Mouse (Mus musculus): ENCODE data around the gene Taar5.

Taar5 gene

DNA sequence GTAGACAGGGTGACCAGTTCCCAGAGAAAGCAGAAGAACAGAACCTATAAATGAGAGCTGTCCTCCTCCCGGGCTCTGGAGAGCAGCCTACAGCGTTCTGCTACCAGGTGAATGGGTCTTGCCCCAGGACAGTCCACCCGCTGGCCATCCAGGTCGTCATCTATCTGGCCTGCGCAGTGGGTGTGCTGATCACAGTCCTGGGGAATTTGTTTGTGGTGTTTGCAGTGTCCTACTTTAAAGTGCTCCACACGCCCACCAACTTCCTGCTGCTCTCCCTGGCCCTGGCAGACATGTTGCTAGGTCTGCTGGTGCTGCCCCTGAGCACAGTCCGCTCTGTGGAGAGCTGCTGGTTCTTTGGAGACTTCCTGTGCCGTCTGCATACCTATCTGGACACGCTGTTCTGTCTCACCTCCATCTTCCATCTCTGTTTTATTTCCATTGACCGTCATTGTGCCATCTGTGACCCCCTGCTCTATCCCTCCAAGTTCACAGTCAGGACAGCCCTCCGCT, at the start of gene Taar5:
Taar5 (plus strand) TSS at position 51 of the 510 bp plus-strand sequence.
- DNase-seq: no peak

DNA sequence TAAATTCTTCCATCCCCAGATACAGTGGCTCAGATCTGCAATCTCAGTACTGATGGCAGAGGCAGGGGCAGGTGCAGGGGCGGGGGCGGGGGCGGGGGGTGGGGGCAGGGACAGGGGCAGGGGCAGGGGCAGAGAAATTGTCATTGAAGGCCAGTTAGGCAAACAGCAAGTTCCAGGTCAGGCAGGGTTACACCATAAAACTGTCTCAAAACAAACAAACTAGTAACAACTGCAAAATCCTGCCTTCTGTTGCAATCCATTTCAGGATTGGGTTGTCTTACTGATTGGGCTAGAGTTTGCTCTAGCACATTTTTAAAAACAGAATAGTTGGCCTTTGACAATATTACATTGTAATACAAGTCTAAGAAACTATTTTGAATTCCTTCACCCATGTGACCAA, 48.0 kb upstream of the Taar5 start:
- DNase-seq: no peak

DNA sequence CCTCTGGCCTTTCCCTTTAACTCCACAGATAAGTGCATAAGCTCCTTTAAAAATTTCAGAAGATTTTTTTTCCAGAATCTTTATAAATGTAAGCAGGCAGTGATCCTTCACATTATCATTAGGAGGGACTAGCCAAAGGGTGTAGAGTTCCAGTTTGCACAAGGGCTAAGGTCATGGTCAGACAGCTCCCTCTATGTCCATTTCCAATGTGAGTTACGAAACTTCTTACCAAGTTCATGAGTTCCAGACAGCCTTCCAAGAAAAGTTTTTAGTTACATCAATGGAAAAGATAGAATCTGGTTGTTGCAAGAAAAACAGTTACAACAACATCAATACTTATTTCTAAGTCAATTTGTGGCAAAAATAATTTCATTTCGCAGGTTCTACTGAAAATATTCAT, 46.6 kb upstream of the Taar5 start:
- DNase-seq: no peak

DNA sequence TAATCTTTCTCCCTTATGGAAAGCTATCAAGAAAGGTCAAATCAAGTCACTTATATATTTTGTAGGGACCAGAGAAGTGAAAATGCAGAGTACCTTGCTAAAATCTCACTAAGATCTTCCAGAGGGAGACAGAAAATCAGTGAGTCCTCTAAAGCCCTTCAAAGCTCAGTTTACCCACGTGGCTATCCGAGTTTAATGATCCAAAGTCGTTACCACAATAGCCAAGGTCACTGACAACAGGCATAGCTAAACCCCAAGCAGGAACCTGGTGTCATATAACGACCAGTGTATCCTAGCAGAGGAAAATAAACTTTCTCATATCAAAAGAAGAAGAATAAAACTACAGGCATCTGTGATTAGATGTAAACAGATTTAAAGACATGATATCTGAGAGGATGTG, 32.9 kb upstream of the Taar5 start:
- DNase-seq: no peak

DNA sequence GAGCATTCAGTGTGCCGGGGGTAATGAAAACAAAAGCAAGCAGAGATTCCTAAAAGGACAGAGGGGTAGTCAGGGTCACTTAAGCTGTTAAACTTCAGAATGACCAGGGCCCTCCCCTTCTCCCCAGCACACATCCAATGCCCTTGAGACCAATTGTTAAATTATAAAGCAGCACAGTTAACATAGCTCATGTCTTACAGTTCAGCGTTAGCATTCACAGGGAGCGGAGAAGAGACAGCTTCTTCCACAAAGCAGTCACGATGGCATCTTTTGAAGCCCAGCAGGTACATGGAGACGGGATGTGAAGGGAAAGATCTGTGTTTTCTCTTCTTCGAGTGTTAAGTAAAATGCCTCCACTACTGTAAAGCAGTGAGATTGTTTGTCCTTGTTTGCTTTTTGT, 32.2 kb upstream of the Taar5 start, which contains the start of gene Taar2:
Taar2 (plus strand) TSS at position 261 of the 400 bp plus-strand sequence.
- no peak for DNase-seq

DNA sequence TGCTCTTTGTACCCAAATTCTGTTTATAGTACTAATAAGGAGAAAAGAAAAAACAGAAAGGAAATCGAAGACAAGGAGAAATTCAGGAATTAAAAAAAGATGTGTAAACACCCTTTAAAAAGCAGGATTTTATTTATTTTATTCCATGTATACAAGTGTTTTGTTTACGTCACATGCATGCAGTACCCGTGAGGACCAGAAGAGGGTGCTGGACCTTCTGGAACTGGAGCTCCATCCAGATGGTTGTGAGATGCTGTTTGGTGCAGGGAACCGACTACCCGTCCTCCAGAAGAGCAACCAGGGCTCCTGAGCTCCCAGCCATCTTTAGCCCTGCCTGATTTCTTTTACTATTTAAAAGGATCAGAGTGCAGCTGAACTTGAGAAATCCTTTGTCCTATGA, 28.0 kb upstream of the Taar5 start:
- DNase-seq: no peak

DNA sequence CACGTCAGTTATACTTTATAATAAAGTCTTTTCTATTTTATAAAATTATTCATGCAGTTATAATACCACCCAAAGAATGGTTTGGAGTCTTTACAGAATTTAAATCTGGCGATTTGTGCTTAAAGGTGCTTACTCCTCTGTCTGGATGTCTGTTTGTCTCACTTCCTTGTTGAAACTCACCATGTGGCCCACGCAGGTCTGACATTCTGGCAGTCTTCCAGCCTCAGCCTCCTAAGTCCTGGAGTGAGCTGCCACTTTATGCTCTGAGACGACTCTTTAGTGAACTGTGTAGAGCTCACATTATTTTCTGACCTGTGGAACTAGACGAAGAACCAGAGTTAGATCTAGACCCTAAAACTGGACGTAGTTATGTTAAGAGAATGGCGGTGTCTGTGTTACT, 22.5 kb upstream of the Taar5 start:
- no peak for DNase-seq

DNA sequence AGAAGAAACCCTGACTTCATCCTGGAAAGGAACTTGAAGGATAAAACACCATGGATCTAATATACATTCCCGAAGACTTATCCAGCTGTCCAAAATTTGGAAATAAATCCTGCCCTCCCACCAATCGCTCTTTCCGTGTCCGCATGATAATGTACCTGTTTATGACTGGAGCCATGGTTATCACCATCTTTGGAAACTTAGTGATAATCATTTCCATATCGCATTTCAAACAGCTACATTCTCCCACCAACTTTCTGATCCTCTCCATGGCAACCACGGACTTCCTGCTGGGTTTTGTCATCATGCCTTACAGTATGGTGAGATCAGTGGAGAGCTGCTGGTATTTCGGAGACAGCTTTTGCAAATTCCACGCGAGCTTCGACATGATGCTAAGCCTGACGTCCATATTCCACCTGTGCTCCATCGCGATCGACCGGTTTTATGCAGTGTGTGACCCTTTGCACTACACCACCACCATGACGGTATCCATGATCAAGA, 20.9 kb upstream of the Taar5 start, which contains the start of gene Taar3:
Taar3 (plus strand) TSS at position 51 of the 498 bp plus-strand sequence.
- DNase-seq: no peak

DNA sequence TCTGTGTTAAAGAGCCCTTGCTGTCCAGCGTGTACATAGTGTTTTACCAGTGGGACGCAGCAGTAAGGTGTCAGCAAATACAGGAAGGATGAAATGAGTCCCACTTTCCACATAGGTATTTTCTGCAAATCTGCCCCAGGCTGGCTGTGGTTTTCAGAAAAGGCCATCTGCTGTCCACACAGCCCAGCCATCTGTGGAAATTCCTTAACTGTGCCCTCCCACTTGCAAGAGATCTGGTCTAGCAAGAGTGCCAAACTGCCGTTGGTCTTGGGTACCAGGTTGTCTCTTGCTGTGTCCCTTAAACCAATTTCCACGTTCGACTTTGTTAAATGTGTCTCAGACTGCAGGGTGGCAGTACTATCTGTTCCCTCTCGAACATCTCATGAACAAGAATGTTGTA, 18.8 kb upstream of the Taar5 start:
- no peak for DNase-seq

DNA sequence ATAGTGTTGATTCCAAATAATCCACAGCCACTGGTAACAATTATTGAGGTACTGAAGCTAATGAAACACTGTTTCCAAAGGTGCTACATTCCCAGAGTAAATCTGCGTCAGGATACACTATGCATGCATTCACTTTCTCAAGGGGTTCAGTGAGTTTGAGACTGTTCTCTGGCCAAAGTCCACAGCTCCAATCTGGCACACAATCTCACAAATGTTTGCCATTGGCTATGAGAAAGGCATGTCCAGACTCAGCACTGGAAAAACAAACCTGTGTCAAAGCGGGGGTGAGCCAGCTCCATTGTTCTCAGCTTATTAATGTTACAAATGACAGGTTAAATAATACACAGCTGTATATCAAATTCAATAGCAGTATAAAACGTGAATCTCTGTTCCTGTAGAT, 11.4 kb upstream of the Taar5 start:
- peak; percentile 65 for DNase-seq

DNA sequence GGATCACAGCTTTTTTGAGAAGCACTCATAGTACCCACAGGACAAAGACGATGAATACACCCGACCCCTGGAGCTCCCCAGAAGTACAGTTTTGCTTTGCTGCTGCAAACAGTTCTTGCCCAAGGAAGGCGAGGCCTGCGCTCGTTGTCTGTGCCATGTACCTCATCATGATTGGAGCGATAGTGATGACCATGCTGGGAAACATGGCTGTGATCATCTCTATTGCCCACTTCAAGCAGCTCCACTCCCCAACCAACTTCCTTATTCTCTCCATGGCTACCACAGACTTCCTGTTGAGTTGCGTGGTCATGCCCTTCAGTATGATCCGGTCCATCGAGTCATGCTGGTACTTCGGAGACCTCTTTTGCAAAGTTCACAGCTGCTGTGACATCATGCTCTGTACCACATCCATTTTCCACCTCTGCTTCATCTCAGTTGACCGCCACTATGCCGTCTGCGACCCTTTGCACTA, 10.0 kb upstream of the Taar5 start, which contains the start of gene Taar4:
Taar4 (plus strand) TSS at position 51 of the 472 bp plus-strand sequence.
- no peak for DNase-seq

DNA sequence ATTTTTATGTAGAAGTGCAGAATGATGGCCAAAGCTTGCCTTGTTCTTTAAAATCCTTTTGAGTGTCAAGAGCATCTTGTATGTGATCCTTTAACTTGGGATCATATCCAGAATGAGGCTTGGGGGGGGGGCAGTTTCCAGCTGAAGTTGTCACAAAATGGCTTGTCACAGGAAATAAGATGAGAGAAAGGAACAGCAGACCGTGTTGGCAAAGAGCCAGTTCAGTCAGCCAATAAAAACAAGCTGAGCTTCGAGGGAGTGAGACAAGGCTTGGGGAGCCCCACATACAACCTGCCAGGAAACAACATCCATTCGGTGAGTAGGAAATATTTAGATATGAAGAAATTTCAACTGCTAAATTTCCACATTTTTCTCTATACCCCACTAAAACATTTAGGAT, 7.1 kb upstream of the Taar5 start:
- DNase-seq: peak; percentile 25

DNA sequence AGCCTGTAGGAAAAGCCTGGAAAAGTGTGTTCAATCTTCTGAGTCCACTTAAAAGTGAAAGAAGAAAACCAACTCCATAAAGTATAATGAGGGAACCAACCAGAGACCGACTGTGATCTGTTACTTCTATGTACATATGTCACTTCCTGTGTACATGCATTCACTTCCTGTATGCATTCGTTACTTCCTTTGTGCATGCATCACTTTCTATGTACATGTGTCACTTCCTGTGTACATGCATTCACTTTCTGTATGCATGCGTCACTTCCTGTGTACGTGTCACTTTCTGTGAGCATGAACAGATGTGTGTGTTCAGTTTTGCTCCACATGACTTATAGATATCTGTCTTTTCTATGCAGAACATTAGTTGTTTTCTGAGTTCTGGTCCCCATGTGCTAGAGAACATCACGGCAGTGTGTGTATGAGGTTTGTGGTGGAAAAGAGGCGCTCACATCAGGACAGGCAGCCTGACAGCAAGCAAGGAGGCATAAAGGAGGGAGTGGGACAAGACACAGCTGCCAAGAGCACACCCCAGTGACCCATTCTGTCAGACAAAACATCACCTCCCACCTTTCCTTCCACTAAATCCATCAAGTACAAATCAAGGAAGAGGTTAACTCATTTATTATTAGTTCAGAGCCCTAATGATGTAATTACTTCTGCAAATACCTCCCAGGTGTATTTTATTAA, 5.4 kb upstream of the Taar5 start:
- no peak for DNase-seq

DNA sequence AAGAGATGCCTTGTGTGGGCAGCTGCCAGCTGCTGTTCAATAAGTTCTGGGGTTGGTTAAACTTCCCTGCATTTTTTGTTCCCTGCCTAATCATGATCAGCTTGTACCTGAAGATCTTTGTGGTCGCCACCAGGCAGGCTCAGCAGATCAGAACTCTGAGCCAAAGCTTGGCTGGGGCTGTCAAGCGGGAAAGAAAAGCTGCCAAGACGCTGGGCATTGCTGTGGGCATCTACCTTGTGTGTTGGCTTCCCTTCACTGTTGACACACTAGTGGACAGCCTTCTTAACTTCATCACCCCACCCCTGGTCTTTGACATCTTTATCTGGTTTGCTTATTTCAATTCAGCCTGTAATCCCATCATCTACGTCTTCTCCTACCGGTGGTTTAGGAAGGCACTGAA, 750 bp downstream of the Taar5 start:
- DNase-seq: no peak

DNA sequence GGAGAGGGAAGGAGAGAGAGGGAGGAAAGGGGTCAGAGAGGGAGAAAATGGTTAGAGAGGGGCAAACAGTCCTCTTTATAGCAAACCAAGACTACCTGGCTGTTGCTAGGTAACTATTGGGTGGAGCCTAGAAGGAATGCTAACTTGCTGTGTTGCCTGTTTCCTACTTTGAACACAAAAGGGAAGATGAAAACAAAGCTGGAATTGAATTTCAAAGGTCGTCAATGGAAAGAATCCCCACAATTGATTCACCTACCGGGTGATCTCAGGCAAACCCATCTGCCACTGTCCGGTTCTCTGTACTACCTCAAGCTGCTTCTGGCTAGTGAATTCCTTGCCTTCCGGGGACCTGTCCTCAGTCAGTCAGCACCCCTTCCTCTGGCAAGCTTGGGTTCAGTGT, 7.5 kb downstream of the Taar5 start:
- no peak for DNase-seq

DNA sequence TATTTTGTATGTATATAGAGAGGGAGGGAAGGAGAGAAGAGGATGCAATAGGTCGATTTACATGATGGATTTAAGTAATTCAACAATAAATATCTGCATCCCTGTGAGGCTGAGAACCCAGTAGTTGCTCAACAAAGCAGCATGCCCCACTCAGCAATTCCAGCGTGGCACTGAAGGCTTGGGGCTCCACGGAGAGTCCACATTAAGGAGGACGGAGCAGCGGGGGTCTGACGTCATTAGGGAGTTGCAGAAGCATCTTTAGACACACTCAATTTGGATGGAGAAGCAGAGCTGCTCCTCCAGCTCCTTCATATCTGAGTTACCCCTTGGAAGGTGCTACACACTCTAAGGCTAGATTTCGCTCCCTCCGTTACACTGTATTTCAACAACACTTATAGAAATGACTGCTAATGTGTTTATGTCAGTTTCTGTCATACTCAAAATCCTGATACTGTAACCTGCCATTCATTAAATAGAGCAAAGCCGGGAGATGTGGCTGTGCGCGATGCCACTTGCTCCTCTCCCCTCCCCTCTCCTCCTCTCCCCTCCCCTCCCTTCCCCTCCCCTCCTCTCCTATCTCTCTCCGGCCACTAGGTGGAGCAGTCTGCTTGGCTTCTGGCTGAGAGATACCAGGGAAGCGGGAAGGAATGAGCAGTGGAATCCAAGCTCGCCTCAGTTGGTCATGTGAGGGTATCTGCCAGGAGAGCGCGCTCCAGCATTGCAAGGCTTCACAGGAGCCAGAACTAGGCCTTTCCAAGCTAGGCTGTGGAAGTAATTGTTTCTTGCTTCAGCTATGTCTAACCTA, 8.6 kb downstream of the Taar5 start:
- DNase-seq: peak; percentile 83

DNA sequence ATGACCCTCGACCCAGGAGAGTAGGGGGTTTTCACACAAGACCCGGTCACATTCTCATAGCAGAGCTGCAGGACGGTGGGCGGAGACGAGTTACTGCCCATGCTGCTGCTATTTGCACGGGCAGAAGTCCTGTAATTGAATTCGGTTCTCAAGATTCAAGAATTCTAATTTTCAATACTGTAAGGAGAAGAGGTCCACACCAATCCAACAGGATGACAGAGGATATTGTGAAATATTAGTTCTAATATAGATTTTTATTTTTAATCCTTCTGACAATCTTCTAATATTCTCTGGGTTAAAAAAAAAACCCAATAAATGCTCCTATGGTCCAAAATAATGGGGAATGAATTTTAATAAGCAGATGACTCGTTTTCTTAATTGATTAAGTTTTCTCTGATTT, 15.0 kb downstream of the Taar5 start, which contains the start of gene Taar6:
Taar6 (minus strand) TSS at position 101 of the 400 bp plus-strand sequence.
- DNase-seq: no peak

DNA sequence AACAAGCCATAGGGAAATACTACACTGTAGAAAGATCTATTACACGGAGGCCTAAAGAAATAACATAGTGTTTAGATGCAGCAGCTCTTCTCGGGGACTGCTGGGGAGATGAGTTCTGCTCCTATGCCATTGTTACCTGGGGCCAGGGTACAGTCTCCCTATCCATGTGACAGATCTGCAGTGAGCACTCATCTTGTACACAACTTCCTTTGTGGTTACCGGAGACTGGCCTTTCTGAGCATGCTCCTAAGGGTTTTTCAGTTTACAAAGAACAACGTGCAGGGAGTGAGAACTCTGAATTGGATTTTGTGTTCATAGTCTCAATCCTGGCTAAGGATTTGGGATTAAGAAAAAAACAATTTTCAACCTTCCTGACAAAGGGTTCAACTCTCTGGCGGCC, 15.9 kb downstream of the Taar5 start:
- DNase-seq: no peak

DNA sequence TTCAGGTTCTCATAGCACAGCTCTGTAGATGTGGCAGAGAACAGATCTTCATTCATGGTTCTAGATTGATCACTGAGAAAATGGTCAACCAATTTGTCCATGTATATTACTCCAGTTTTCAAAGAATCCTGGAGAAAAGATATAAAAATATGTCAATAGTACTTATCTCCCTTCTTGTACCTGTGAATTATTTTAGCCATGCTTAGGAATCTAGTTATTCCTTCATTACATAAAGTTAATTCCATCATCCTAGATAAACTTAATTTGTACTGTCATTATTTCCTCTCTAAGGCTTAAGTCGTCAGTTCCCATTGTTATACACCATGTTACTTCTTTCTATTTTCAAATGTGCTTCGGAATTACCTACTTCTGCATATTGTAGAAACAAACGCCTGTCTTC, 22.9 kb downstream of the Taar5 start, which contains the start of gene Taar7a:
Taar7a (minus strand) TSS at position 101 of the 400 bp plus-strand sequence.
- DNase-seq: no peak

DNA sequence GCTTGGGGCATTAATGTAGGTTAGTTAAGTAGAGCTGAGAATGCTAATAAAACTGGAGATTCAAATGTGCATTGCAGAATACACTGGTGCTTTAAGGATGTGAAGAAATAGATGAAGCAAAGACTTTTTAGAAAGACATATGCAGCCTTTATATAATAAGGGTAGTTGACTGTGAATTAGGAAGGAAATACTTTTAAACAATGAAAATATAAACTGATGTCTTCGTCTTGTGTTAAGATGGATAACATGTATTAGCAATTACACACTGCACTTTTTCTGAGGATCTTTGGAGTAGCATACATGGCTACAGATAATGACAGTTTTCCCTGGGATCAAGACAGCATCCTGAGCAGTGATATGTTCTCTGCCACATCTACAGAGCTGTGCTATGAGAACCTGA, 29.1 kb downstream of the Taar5 start, which contains the start of gene Taar7b:
Taar7b (plus strand) TSS at position 301 of the 400 bp plus-strand sequence.
- DNase-seq: no peak

DNA sequence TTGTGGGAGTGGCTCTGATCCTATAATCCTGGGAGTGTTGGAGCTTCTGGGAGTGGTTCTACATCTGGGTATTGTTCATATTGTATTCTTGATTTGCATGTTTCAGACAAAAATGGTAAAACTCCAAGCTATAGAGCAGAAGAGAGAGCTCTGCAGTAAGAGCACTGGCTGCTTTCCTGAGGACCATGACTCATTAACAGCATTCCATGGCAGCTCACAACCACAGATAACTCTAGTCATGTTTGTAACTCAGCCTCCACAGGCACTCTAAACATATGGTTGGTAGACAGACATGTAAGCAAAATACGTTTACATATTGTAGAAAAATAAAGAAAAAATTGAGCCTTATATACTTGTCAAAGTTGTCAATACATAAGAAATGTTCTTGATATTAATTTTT, 35.9 kb downstream of the Taar5 start:
- no peak for DNase-seq

DNA sequence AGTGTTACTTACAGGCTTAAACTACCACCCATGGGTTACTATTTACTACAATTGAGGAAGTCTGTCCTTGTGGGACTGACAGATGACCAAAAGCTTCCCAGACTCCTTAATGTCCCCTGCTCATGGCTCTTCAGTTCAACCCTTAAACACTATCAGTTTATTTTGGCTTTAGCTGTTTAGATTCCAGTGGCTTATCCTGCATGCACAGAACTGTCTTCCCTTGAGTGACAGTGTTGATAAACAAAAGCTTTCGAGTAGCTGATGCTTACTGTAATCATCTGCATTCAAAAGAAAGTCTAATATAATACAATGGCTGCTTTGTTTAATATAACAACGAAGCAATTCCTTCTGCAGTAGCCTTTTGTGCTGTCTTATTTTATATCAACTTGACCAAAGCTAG, 36.5 kb downstream of the Taar5 start:
- DNase-seq: no peak

DNA sequence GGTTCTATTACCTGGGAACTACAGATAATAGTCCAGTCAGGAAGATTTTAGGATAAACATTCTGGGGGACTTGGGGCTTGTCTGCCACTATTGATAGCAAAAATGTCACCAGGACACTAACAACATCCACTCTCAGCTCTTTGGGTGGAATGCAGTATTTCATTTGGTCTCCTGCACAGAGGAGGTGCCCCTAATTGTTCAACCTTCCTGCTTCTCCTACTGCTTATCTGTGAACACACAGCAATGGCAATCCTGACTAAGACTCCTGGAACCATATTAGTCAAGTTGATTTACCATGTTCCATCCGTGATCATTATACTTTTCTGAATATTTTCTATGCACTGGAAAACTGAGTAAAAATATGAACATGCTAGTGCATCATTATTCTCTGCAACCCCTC, 37.6 kb downstream of the Taar5 start:
- no peak for DNase-seq
